Mouse (Mus musculus) hindbrain, postnatal 0 days (tissue): ENCODE results near the gene Marc2. TPM values are rescaled to one million over a fixed set of nuclear protein-coding genes. Genes with fewer than 3 reads are reported as not detected.

Experiments used
- ATAC-seq: fragments of 200-750 bp; cut with Nextera tagmentation; 2 replicates; pipeline ENCODE4 v1.8.0; 2017; ENCODE audit warnings: mild to moderate bottlenecking, moderate TSS enrichment, moderate library complexity
- DNase-seq: peaks from one replicate; pipeline ENCODE4 v3.0.0-alpha.2; 2015; ENCODE audit warnings: low spot score
- H3K27ac ChIP-seq: fragments of 300-500 bp; sonication (generic); 2 replicates; pipeline ENCODE4 v1.5.1; 2014; ENCODE audit warnings: mild to moderate bottlenecking
- H3K27me3 ChIP-seq: fragments of 300-500 bp; sonication (generic); 2 replicates; pipeline ENCODE4 v1.6.1; 2014; ENCODE audit warnings: low read length, mixed read lengths; ENCODE audit not compliant: insufficient read depth
- H3K36me3 ChIP-seq: fragments of 300-500 bp; sonication (generic); 2 replicates; pipeline ENCODE4 v1.6.1; 2014; ENCODE audit warnings: low read length, mixed read lengths; ENCODE audit not compliant: insufficient read depth
- H3K4me1 ChIP-seq: fragments of 300-500 bp; sonication (generic); 2 replicates; pipeline ENCODE4 v1.6.1; 2014; ENCODE audit warnings: antibody characterized with exemption, low read length, mixed read lengths; ENCODE audit not compliant: insufficient read depth
- H3K4me2 ChIP-seq: fragments of 300-500 bp; sonication (generic); 2 replicates; pipeline ENCODE4 v1.6.1; 2014; ENCODE audit warnings: low read depth, mild to moderate bottlenecking, low read length, moderate library complexity, mixed read lengths
- H3K4me3 ChIP-seq: fragments of 300-500 bp; sonication (generic); 2 replicates; pipeline ENCODE4 v1.5.1; 2014; ENCODE audit warnings: low read length
- H3K9ac ChIP-seq: fragments of 300-500 bp; sonication (generic); replicated peaks from 2 replicates; pipeline ENCODE4 v1.6.1; 2014; ENCODE audit warnings: mild to moderate bottlenecking, low read length, moderate library complexity, mixed read lengths
- H3K9me3 ChIP-seq: fragments of 300-500 bp; sonication (generic); 2 replicates; pipeline ENCODE4 v1.6.1; 2016; ENCODE audit warnings: low read length, mixed read lengths
- CTCF ChIP-seq: IDR thresholded peaks from 2 replicates; pipeline ENCODE4 v1.5.1; 2016; ENCODE audit warnings: antibody characterized with exemption, control low read depth, low read depth
- WGBS: fragments of 180-500 bp; shearing (Covaris S2); extraction: QIAGEN DNeasy Blood & Tissue Kit; methylation state at CpG from one replicate; pipeline ENCODE4 v1.1.7; 2014; 5-methylcytosine and 5-hydroxymethylcytosine counted together
- polyA plus RNA-seq: library from polyadenylated mRNA; unstranded; fragments of >200 nt; fragmentation: Nextera tagmentation; extraction: Ambion mirVana; gene quantifications from 2 replicates; pipeline ENCODE4 v1.2.1, GENCODE M21; 2015
- total RNA-seq: library from RNA; depleted of rRNA; stranded (reverse); fragments of >200 nt; gene quantifications from 2 replicates; pipeline ENCODE4 v1.2.3, GENCODE M21; 2014

Marc2 gene
- total and polyA plus RNA-seq, 2 experiments from 2014 or later, result 56.6 to 151 TPM

- no peaks in the 10 kb centered on the region for H3K36me3 ChIP-seq
- H3K4me1 ChIP-seq, result no peaks in the 10 kb centered on the region
- H3K9me3 ChIP-seq, result no peaks in the 10 kb centered on the region
- no peak overlapping the region for H3K27ac ChIP-seq
- ATAC-seq (no peak), DNase-seq (peak; percentile 63)
- WGBS, result 24% methylated on average over 27 of the region's 27 CpGs
- no peak overlapping the region for H3K4me3 ChIP-seq
- H3K27me3 ChIP-seq, result no peaks in the 10 kb centered on the region
- TF ChIP-seq CTCF, result peak; percentile 68
- H3K4me2 ChIP-seq, result 0 out of 2 replicates have a peak overlapping the region, but pooled peaks have one; percentile 17
- H3K9ac ChIP-seq, result no peak overlapping the region
Measured at GRCm38 (mm10) chr1:184793163-184793876, 52.9 kb downstream of the Marc2 start.

GRCm38 (mm10) chr1:184791109-184791508, 55.1 kb downstream of the Marc2 start:
- Histone ChIP-seq H3K4me3 (no peak overlapping the region), H3K4me1 (no peaks in the 10 kb centered on the region), H3K27ac (no peak overlapping the region), H3K9ac (no peak overlapping the region), H3K36me3 (no peaks in the 10 kb centered on the region), H3K4me2 (no peak overlapping the region), H3K27me3 (no peaks in the 10 kb centered on the region), H3K9me3 (no peaks in the 10 kb centered on the region)
- peak; percentile 29; the same call in 1 of the 2 replicates for ATAC-seq
- 10% methylated on average over 2 of the region's 2 CpGs for whole genome bisulfite sequencing
- peak; percentile 86 for TF ChIP-seq CTCF
- DNase-seq, result peak; percentile 72

- DNase-seq, result no peak
- Histone ChIP-seq H3K27me3 (no peaks in the 10 kb centered on the region), H3K4me3 (no peak overlapping the region), H3K9ac (no peak overlapping the region), H3K36me3 (no peaks in the 10 kb centered on the region), H3K9me3 (no peaks in the 10 kb centered on the region), H3K4me2 (no peak overlapping the region), H3K27ac (no peak overlapping the region), H3K4me1 (no peaks in the 10 kb centered on the region)
- ATAC-seq, result no peak
- peak; percentile 36 for TF ChIP-seq CTCF
- 69% methylated on average over 13 of the region's 13 CpGs for WGBS
Measured at GRCm38 (mm10) chr1:184786376-184787151, 59.7 kb downstream of the Marc2 start.

- H3K36me3 ChIP-seq, result no peaks in the 10 kb centered on the region
- 82% methylated on average over 4 of the region's 4 CpGs for WGBS
- no peak for ATAC-seq
- H3K27me3 ChIP-seq, result no peaks in the 10 kb centered on the region
- no peak for TF ChIP-seq CTCF
- DNase-seq, result no peak
- H3K9ac ChIP-seq, result no peak overlapping the region
- no peak overlapping the region for H3K4me2 ChIP-seq
- no peak overlapping the region for H3K4me3 ChIP-seq
- no peaks in the 10 kb centered on the region for H3K9me3 ChIP-seq
- H3K4me1 ChIP-seq, result no peaks in the 10 kb centered on the region
- H3K27ac ChIP-seq, result no peak overlapping the region
Measured at GRCm38 (mm10) chr1:184783641-184784040, 62.6 kb downstream of the Marc2 start.

- Histone ChIP-seq H3K27me3 (no peaks in the 10 kb centered on the region), H3K36me3 (no peaks in the 10 kb centered on the region), H3K27ac (no peak overlapping the region), H3K4me1 (no peaks in the 10 kb centered on the region), H3K4me2 (no peak overlapping the region), H3K9me3 (no peaks in the 10 kb centered on the region), H3K9ac (no peak overlapping the region), H3K4me3 (no peak overlapping the region)
- ATAC-seq (no peak), DNase-seq (no peak)
- 82% methylated on average over 14 of the region's 14 CpGs for WGBS
- no peak for TF ChIP-seq CTCF
Measured at GRCm38 (mm10) chr1:184782161-184782513, 64.1 kb downstream of the Marc2 start.

GRCm38 (mm10) chr1:184781286-184782160, 64.7 kb downstream of the Marc2 start:
- Histone ChIP-seq H3K9me3 (no peaks in the 10 kb centered on the region), H3K4me3 (no peak overlapping the region), H3K27me3 (no peaks in the 10 kb centered on the region), H3K36me3 (no peaks in the 10 kb centered on the region), H3K27ac (no peak overlapping the region), H3K9ac (no peak overlapping the region), H3K4me1 (no peaks in the 10 kb centered on the region), H3K4me2 (no peak overlapping the region)
- 82% methylated on average over 10 of the region's 10 CpGs for WGBS
- no peak for ATAC-seq
- DNase-seq, result no peak
- no peak for TF ChIP-seq CTCF
